Mouse (Mus musculus): ENCODE measurements around the gene Zfyve9. TPM values are rescaled to one million over a fixed set of nuclear protein-coding genes. Genes with fewer than 3 reads are reported as not detected.

Zfyve9 gene
- total RNA-seq (2014; rRNA removed) = 25.9 and 28.5 TPM in 2 replicates
- polyA plus RNA-seq (2015; fragmentation: Nextera tagmentation; extraction: Ambion mirVana) = 9.2 and 10.0 TPM in 2 replicates

GRCm38 (mm10) chr4:108780057-108780863 is at the start of gene Zfyve9:
Zfyve9 (minus strand) TSS chr4:108780798.
- H3K27me3 ChIP-seq (ENCODE audit: insufficient read depth, low read length) = no peaks in the 10 kb centered on the region
- no peaks in the 10 kb centered on the region for H3K9me3 ChIP-seq (ENCODE audit: low read length)
- peak; percentile 92 for ATAC-seq
- peak within 1 kb of the TSS; percentile 95 for H3K4me3 ChIP-seq (ENCODE audit: low read length)
- H3K4me1 ChIP-seq (ENCODE audit: insufficient read depth, low read length) = no peaks in the 10 kb centered on the region
- peak within 1 kb of the TSS; percentile 96 for H3K9ac ChIP-seq (replicated peaks; ENCODE audit: low read length)
- H3K27ac ChIP-seq = peak within 1 kb of the TSS; percentile 97
- H3K36me3 ChIP-seq (ENCODE audit: insufficient read depth, low read length) = no peaks in the 10 kb centered on the region
- H3K4me2 ChIP-seq (ENCODE audit: low read depth, low read length) = peak within 1 kb of the TSS; percentile 75
- DNase-seq (ENCODE audit: low spot score) = peak; percentile 88
- peak; percentile 9 for TF ChIP-seq CTCF (IDR thresholded peaks at IDR 0.05; ENCODE audit: low read depth)
- WGBS = under 1% methylated on average over 82 of the region's 111 CpGs

DNA sequence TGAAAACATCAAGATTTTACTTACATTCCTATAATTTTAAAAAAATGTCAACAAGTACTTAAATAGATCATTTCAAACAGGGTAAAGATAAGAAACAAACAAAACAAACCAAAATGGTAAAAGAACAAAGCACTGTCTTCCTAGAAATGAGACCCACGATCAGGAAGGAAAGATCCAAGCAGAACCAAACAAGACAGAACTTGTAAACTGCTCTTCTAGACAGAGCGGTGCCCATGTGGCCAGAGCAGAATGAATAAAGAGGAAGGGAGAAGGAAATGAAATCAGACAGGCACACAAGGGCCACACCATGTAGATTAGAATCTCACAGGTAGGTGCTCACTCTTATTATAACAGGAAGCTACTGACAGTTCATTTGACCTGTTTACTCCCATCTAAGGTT is 46.0 kb upstream of the Zfyve9 start:
- H3K4me2 ChIP-seq (ENCODE audit: low read depth, low read length) = no peak overlapping the region
- no peak for TF ChIP-seq CTCF (IDR thresholded peaks at IDR 0.05; ENCODE audit: low read depth)
- ATAC-seq = no peak
- no peaks in the 10 kb centered on the region for H3K4me1 ChIP-seq (ENCODE audit: insufficient read depth, low read length)
- H3K27me3 ChIP-seq (ENCODE audit: insufficient read depth, low read length) = no peaks in the 10 kb centered on the region
- 91% methylated on average over 2 of the region's 2 CpGs for WGBS
- no peak overlapping the region for H3K27ac ChIP-seq
- H3K9me3 ChIP-seq (ENCODE audit: low read length) = no peaks in the 10 kb centered on the region
- H3K36me3 ChIP-seq (ENCODE audit: insufficient read depth, low read length) = peaks cover 38% of the 10 kb centered on the region
- no peak overlapping the region for H3K4me3 ChIP-seq (ENCODE audit: low read length)
- no peak overlapping the region for H3K9ac ChIP-seq (replicated peaks; ENCODE audit: low read length)
- DNase-seq (ENCODE audit: low spot score) = no peak

GRCm38 (mm10) chr4:108826096-108826495 is 45.5 kb upstream of the Zfyve9 start:
- Histone ChIP-seq H3K9me3 (ENCODE audit: low read length) (no peaks in the 10 kb centered on the region), H3K36me3 (ENCODE audit: insufficient read depth, low read length) (peaks cover 38% of the 10 kb centered on the region), H3K27ac (no peak overlapping the region), H3K27me3 (ENCODE audit: insufficient read depth, low read length) (no peaks in the 10 kb centered on the region), H3K9ac (replicated peaks; ENCODE audit: low read length) (no peak overlapping the region), H3K4me2 (ENCODE audit: low read depth, low read length) (no peak overlapping the region), H3K4me3 (ENCODE audit: low read length) (no peak overlapping the region), H3K4me1 (ENCODE audit: insufficient read depth, low read length) (no peaks in the 10 kb centered on the region)
- DNase-seq (ENCODE audit: low spot score) (no peak), ATAC-seq (no peak)
- TF ChIP-seq CTCF (IDR thresholded peaks at IDR 0.05; ENCODE audit: low read depth) = no peak
- WGBS = 85% methylated on average over 1 of the region's 1 CpGs

GRCm38 (mm10) chr4:108825677-108826076 is 45.1 kb upstream of the Zfyve9 start:
- H3K36me3 ChIP-seq (ENCODE audit: insufficient read depth, low read length) = peaks cover 38% of the 10 kb centered on the region
- no peaks in the 10 kb centered on the region for H3K9me3 ChIP-seq (ENCODE audit: low read length)
- H3K4me3 ChIP-seq (ENCODE audit: low read length) = no peak overlapping the region
- H3K27me3 ChIP-seq (ENCODE audit: insufficient read depth, low read length) = no peaks in the 10 kb centered on the region
- no peak overlapping the region for H3K27ac ChIP-seq
- no peak overlapping the region for H3K9ac ChIP-seq (replicated peaks; ENCODE audit: low read length)
- no peak overlapping the region for H3K4me2 ChIP-seq (ENCODE audit: low read depth, low read length)
- no peak for TF ChIP-seq CTCF (IDR thresholded peaks at IDR 0.05; ENCODE audit: low read depth)
- 99% methylated on average over 3 of the region's 3 CpGs for WGBS
- no peak for ATAC-seq
- DNase-seq (ENCODE audit: low spot score) = no peak
- H3K4me1 ChIP-seq (ENCODE audit: insufficient read depth, low read length) = no peaks in the 10 kb centered on the region

DNA sequence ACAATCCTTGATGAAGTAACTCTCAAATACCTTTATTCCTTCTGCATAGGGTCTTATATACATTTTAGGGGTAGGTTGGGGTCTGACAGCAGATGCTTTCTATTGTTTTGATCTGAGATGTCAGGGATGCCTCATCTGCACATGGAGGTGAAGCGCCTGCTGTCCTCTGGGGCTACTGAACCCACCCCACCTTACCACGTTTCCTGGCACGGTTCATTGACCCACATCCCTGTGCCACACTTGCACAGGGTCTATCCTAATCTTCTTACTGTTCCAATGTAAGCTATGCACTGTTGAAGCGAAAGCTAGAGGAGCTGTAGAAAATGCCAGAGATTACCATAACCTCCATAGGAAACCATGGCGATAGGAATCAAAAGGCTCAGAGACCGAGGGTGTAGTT is 31.0 kb upstream of the Zfyve9 start:
- ATAC-seq = peak; percentile 15; the same call in 1 of the 2 replicates
- Histone ChIP-seq H3K4me3 (ENCODE audit: low read length) (no peak overlapping the region), H3K27me3 (ENCODE audit: insufficient read depth, low read length) (no peaks in the 10 kb centered on the region), H3K4me1 (ENCODE audit: insufficient read depth, low read length) (no peaks in the 10 kb centered on the region), H3K4me2 (ENCODE audit: low read depth, low read length) (no peak overlapping the region), H3K36me3 (ENCODE audit: insufficient read depth, low read length) (no peaks in the 10 kb centered on the region), H3K9ac (replicated peaks; ENCODE audit: low read length) (no peak overlapping the region), H3K9me3 (ENCODE audit: low read length) (no peaks in the 10 kb centered on the region), H3K27ac (no peak overlapping the region)
- WGBS = 56% methylated on average over 6 of the region's 6 CpGs
- TF ChIP-seq CTCF (IDR thresholded peaks at IDR 0.05; ENCODE audit: low read depth) = no peak
- DNase-seq (ENCODE audit: low spot score) = no peak

DNA sequence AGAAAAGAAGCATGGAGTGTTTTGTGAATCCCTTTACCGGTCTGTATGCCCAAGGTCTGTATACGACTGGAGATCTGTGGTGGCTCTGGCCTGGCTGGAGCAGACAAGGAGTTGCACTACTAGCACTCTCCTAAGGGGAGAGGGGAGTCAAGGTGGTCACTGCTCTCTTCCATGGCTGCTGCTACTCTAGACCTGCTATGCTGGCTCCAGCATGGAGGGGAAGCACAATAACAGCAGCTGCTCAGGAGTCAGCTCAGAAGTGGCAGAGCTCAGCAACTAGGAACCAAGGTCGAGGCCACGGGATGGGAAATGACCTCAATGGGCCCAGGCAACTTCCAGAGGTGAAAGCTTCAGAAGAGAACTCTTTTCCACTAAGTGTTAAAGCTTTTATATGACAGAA is 30.5 kb upstream of the Zfyve9 start:
- DNase-seq (ENCODE audit: low spot score) (no peak), ATAC-seq (peak; percentile 29; the same call in 1 of the 2 replicates)
- WGBS = 65% methylated on average over 4 of the region's 4 CpGs
- H3K4me2 ChIP-seq (ENCODE audit: low read depth, low read length) = no peak overlapping the region
- H3K27ac ChIP-seq = no peak overlapping the region
- H3K9ac ChIP-seq (replicated peaks; ENCODE audit: low read length) = no peak overlapping the region
- H3K4me1 ChIP-seq (ENCODE audit: insufficient read depth, low read length) = no peaks in the 10 kb centered on the region
- no peak for TF ChIP-seq CTCF (IDR thresholded peaks at IDR 0.05; ENCODE audit: low read depth)
- no peak overlapping the region for H3K4me3 ChIP-seq (ENCODE audit: low read length)
- H3K27me3 ChIP-seq (ENCODE audit: insufficient read depth, low read length) = no peaks in the 10 kb centered on the region
- no peaks in the 10 kb centered on the region for H3K36me3 ChIP-seq (ENCODE audit: insufficient read depth, low read length)
- H3K9me3 ChIP-seq (ENCODE audit: low read length) = no peaks in the 10 kb centered on the region

GRCm38 (mm10) chr4:108803535-108803934 is 22.9 kb upstream of the Zfyve9 start:
- no peaks in the 10 kb centered on the region for H3K9me3 ChIP-seq (ENCODE audit: low read length)
- WGBS = 82% methylated on average over 2 of the region's 2 CpGs
- TF ChIP-seq CTCF (IDR thresholded peaks at IDR 0.05; ENCODE audit: low read depth) = no peak
- DNase-seq (ENCODE audit: low spot score) (no peak), ATAC-seq (no peak)
- no peak overlapping the region for H3K4me2 ChIP-seq (ENCODE audit: low read depth, low read length)
- no peaks in the 10 kb centered on the region for H3K27me3 ChIP-seq (ENCODE audit: insufficient read depth, low read length)
- H3K27ac ChIP-seq = no peak overlapping the region
- H3K9ac ChIP-seq (replicated peaks; ENCODE audit: low read length) = no peak overlapping the region
- H3K36me3 ChIP-seq (ENCODE audit: insufficient read depth, low read length) = no peaks in the 10 kb centered on the region
- no peaks in the 10 kb centered on the region for H3K4me1 ChIP-seq (ENCODE audit: insufficient read depth, low read length)
- no peak overlapping the region for H3K4me3 ChIP-seq (ENCODE audit: low read length)
